Mouse (Mus musculus) small intestine, adult 2 months (tissue): ENCODE results near the gene Gbe1.

Experiments used
- CTCF ChIP-seq: fragments of 200-500 bp; IDR thresholded peaks from 2 replicates; pipeline ENCODE4 v1.5.1; 2012; ENCODE audit warnings: low read depth, mild to moderate bottlenecking, control low read depth, inconsistent platforms, low read length, moderate library complexity, mixed read lengths; ENCODE audit not compliant: insufficient replicate concordance, insufficient read length; ENCODE audit errors: extremely low read depth
- POLR2A ChIP-seq: fragments of 200-500 bp; IDR thresholded peaks from 2 replicates; pipeline ENCODE4 v1.6.1; 2012; ENCODE audit warnings: low read depth, mild to moderate bottlenecking, control low read depth, inconsistent platforms, low read length, moderate library complexity

DNA sequence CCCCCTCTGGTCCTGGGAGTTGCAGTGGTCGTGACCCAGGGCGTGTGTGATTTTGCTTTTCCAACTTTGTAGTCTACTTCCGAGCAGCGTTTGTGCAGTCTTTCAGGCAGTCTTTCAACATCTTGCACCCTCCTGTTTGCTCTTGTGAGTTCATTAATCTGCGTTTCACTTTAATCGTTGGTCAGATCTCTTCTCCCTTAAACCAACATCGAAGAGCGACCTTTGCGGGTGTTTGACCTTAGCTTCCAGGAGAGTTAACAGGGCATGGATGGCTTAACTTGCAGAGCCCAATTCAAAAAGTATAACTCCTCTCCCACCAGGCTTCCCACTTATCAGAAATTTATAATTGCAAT is 805 bp downstream of the Gbe1 start:
- TF ChIP-seq CTCF (no peak), POLR2A (no peak)
